Mouse (Mus musculus) kidney, postnatal 36 days (tissue): Measurements from ENCODE around the gene Lrrc63.

Source experiments
- DNase-seq, 2 experiments: peaks; one replicate each; pipeline ENCODE4 v3.0.0; 2021 to 2022; ENCODE audit warnings: mixed read lengths in 2 of 2

The Lrrc63 gene

GRCm38 (mm10) chr14:75136119-75136966, 5.7 kb upstream of the Lrrc63 start:
- no peak for DNase-seq

GRCm38 (mm10) chr14:75131324-75131935, 749 bp upstream of the Lrrc63 start:
- peak in 1 of 2 experiments; percentile 2 for DNase-seq

- DNase-seq = no peak
These were observed 9.0 kb downstream of the Lrrc63 start for GRCm38 (mm10) chr14:75121658-75122057.

- DNase-seq = no peak
These were observed 27.7 kb downstream of the Lrrc63 start for GRCm38 (mm10) chr14:75102956-75103355.

GRCm38 (mm10) chr14:75077946-75078345, 52.7 kb downstream of the Lrrc63 start:
- DNase-seq = no peak

- DNase-seq = no peak
These were observed 55.1 kb downstream of the Lrrc63 start for GRCm38 (mm10) chr14:75075299-75076180.

- no peak for DNase-seq
These were observed 59.6 kb downstream of the Lrrc63 start for GRCm38 (mm10) chr14:75071091-75071490.

GRCm38 (mm10) chr14:75069356-75069979, 61.2 kb downstream of the Lrrc63 start:
- no peak for DNase-seq

- DNase-seq = no peak
These were observed 62.1 kb downstream of the Lrrc63 start for GRCm38 (mm10) chr14:75068430-75069112.

- no peak for DNase-seq
These were observed 65.5 kb downstream of the Lrrc63 start for GRCm38 (mm10) chr14:75065211-75065610.

GRCm38 (mm10) chr14:75064520-75064919, 66.2 kb downstream of the Lrrc63 start:
- no peak for DNase-seq

- no peak for DNase-seq
These were observed 66.7 kb downstream of the Lrrc63 start for GRCm38 (mm10) chr14:75063936-75064335.

- DNase-seq = peak; percentile 35 to 39
These were observed 70.1 kb downstream of the Lrrc63 start for GRCm38 (mm10) chr14:75060562-75060961.

GRCm38 (mm10) chr14:75056861-75057431, 73.7 kb downstream of the Lrrc63 start:
- no peak for DNase-seq

- DNase-seq = peak in 1 of 2 experiments; percentile 14
These were observed 76.0 kb downstream of the Lrrc63 start for GRCm38 (mm10) chr14:75054455-75055343.

GRCm38 (mm10) chr14:75052451-75052850, 78.2 kb downstream of the Lrrc63 start:
- no peak for DNase-seq

GRCm38 (mm10) chr14:75045184-75045583, 85.5 kb downstream of the Lrrc63 start:
- no peak for DNase-seq

- no peak for DNase-seq
These were observed 95.2 kb downstream of the Lrrc63 start for GRCm38 (mm10) chr14:75035431-75035830.
